Mouse (Mus musculus): Measurements from ENCODE around the gene Olfr693. TPM values are rescaled to one million over a fixed set of nuclear protein-coding genes. Genes with fewer than 3 reads are reported as not detected.
"Not testable (repeated sequence)": the region's sequence is repeated elsewhere in the genome, so short reads cannot be mapped to it uniquely, and the experiment has no call there.

Gene Olfr693
- not detected in 2 replicates for polyA plus RNA-seq (2015; fragmentation: Nextera tagmentation; extraction: Ambion mirVana)

DNA sequence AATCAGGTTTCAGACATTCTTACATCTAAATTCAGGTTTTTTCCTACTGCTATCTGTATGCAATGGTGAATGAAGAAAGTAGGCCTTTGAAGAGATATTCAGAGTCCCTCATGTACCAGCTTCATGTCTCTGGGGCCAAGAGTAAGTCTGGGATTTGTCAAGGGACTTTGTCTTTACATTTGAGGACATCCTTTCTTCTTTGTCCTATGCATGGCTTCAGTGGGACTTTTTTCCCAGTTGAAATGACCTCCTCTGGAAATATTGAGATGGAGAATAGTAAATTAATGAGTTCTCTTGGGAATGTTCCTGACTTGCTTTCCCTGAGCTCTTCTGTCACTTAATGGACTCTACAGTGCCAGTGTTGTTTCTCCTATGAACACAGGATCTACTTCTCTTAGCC, at the start of gene Olfr693:
Olfr693 (minus strand) TSS at position 101 of the 400 bp plus-strand sequence.
- no peak within 1 kb of the TSS for H3K4me2 ChIP-seq

DNA sequence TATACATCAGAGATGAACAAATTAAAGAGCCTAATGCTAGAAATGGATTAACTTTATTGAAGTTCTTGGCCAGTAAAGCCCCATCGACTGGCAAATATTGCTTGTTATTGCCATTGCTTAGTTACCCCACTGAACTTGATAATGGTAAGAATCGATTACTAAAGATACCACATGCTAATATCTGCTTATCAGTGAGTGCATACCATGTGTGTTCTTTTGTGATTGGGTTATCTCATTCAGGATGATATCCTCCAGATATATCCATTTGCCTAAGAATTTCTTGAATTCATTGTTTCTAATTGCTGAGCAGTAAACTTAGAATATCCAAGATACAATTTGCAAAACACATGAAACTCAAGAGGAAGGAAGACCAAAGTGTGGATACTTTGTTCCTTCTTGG, 45.3 kb upstream of the Olfr693 start:
- H3K4me2 ChIP-seq; ATAC-seq (ENCODE audit: borderline replicate concordance, extremely low read depth, low FRiP score, low TSS enrichment); H3K4me1 ChIP-seq; H3K9ac ChIP-seq; H3K27me3 ChIP-seq; H3K36me3 ChIP-seq; H3K9me3 ChIP-seq; H3K4me3 ChIP-seq; H3K27ac ChIP-seq: not testable (repeated sequence)
- WGBS, result 80% methylated on average over 2 of the region's 2 CpGs

More for the DNA sequence above, at the start of gene Olfr693:
- no peaks in the 10 kb centered on the region for H3K9me3 ChIP-seq
- no peak within 1 kb of the TSS for H3K4me3 ChIP-seq
- H3K27ac ChIP-seq, result no peak within 1 kb of the TSS
- H3K4me1 ChIP-seq, result no peaks in the 10 kb centered on the region
- no peaks in the 10 kb centered on the region for H3K36me3 ChIP-seq
- no peaks in the 10 kb centered on the region for H3K27me3 ChIP-seq
- no peak within 1 kb of the TSS for H3K9ac ChIP-seq
- no peak for ATAC-seq (ENCODE audit: borderline replicate concordance, extremely low read depth, low FRiP score, low TSS enrichment)

DNA sequence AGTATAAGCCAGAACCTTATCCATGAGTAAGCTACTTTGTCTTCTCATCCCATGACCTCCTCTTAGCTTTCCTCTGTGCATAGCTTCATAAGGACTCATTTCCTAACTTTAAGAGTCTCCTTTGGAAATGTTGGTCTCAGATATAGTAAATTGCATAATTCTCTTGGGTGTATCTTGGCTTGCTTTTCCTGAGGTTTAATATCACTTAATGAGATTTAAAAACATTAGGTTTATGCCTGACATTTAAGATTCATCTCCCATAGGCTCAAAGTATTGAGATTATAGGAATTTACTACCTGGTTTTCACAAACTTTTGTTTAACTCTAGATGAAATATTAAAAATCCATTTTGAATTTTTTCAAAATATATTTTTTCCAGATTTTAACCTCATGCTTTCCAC, 35.9 kb upstream of the Olfr693 start, which contains the start of gene Olfr695:
Olfr695 (minus strand) TSS at position 101 of the 400 bp plus-strand sequence.
- no peak for ATAC-seq (ENCODE audit: borderline replicate concordance, extremely low read depth, low FRiP score, low TSS enrichment)
- no peaks in the 10 kb centered on the region for H3K9me3 ChIP-seq
- H3K4me3 ChIP-seq, result no peak within 1 kb of the TSS
- H3K27ac ChIP-seq, result no peak within 1 kb of the TSS
- no peaks in the 10 kb centered on the region for H3K4me1 ChIP-seq
- no peak within 1 kb of the TSS for H3K4me2 ChIP-seq
- no peaks in the 10 kb centered on the region for H3K36me3 ChIP-seq
- no peak within 1 kb of the TSS for H3K9ac ChIP-seq
- no peaks in the 10 kb centered on the region for H3K27me3 ChIP-seq

DNA sequence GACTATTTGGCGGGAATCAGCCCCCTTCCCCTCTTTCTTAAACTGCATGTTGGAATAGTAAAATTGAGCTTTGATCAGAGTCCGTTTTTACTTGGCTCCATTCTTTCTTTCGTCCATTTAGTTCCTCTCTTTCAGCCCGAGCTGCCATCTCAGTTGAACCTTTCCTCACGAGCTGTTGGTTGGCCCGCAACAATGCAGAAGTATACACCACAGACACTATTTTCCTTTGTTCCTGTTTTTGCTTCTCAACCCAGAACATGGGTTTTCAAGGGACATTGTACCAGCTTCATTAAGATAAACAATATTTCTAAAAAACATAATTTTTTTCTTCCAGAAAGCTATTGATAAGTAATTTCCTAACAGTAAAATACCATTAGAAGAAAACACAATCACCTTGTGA, 31.1 kb upstream of the Olfr693 start:
- no peaks in the 10 kb centered on the region for H3K36me3 ChIP-seq
- H3K4me2 ChIP-seq, result no peak overlapping the region
- ATAC-seq (ENCODE audit: borderline replicate concordance, extremely low read depth, low FRiP score, low TSS enrichment), result no peak
- H3K4me1 ChIP-seq, result no peaks in the 10 kb centered on the region
- 81% methylated on average over 6 of the region's 6 CpGs for WGBS
- no peak overlapping the region for H3K27ac ChIP-seq
- no peak overlapping the region for H3K9ac ChIP-seq
- no peak overlapping the region for H3K4me3 ChIP-seq
- H3K9me3 ChIP-seq, result no peaks in the 10 kb centered on the region
- H3K27me3 ChIP-seq, result no peaks in the 10 kb centered on the region

DNA sequence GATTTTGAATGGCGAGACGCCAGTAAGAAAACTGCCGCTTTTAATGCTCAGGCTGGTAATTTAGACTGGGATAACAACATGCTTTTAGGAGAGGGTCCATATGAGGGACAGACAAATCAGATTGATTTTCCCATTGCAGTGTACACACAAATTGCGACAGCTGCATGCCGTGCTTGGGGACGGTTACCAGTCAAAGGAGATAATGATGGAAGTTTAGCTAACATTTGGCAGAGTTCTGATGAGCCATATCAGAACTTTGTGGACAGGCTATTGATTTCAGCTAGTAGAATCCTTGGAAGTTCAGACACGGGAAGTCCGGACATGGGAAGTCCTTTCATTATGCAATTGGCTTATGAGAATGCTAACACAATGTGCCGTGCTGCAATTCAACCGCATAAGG, 27.3 kb upstream of the Olfr693 start:
- WGBS, result 90% methylated on average over 10 of the region's 10 CpGs
- H3K4me2 ChIP-seq; H3K27me3 ChIP-seq; H3K4me1 ChIP-seq; H3K4me3 ChIP-seq; ATAC-seq (ENCODE audit: borderline replicate concordance, extremely low read depth, low FRiP score, low TSS enrichment); H3K36me3 ChIP-seq; H3K9me3 ChIP-seq; H3K9ac ChIP-seq; H3K27ac ChIP-seq: not testable (repeated sequence)

DNA sequence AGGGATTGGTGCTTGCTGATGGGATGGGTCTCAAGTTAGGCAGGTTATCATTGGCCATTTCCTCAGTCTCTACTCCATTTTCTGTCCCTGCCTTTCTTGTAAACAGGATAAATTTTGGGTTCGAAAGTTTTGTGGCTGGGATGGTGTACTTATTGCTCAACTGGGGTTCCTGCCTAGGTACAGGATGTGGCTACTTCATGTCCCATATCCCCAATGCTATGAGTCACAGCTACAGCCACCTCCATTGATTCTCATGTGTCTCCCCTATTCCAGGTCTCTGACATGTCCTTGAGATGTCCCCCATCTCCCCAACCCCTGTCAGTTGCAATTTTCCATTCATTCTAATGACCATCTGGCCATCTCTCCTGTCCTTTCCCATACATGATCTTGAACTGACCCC, 16.5 kb upstream of the Olfr693 start:
- no peak for ATAC-seq (ENCODE audit: borderline replicate concordance, extremely low read depth, low FRiP score, low TSS enrichment)
- WGBS, result 52% methylated on average over 1 of the region's 1 CpGs
- Histone ChIP-seq H3K27me3 (no peaks in the 10 kb centered on the region), H3K36me3 (no peaks in the 10 kb centered on the region), H3K9me3 (no peaks in the 10 kb centered on the region), H3K4me2 (no peak overlapping the region), H3K4me1 (no peaks in the 10 kb centered on the region), H3K9ac (no peak overlapping the region), H3K4me3 (no peak overlapping the region), H3K27ac (no peak overlapping the region)

- H3K36me3 ChIP-seq, result no peaks in the 10 kb centered on the region
- no peak overlapping the region for H3K9ac ChIP-seq
- H3K4me2 ChIP-seq, result no peak overlapping the region
- ATAC-seq (ENCODE audit: borderline replicate concordance, extremely low read depth, low FRiP score, low TSS enrichment), result no peak
- no peak overlapping the region for H3K27ac ChIP-seq
- H3K4me3 ChIP-seq, result no peak overlapping the region
- no peaks in the 10 kb centered on the region for H3K9me3 ChIP-seq
- H3K4me1 ChIP-seq, result no peaks in the 10 kb centered on the region
- no peaks in the 10 kb centered on the region for H3K27me3 ChIP-seq
- 80% methylated on average over 3 of the region's 3 CpGs for WGBS
Observed at GRCm38 (mm10) chr7:106692976-106693375, 12.6 kb upstream of the Olfr693 start.

DNA sequence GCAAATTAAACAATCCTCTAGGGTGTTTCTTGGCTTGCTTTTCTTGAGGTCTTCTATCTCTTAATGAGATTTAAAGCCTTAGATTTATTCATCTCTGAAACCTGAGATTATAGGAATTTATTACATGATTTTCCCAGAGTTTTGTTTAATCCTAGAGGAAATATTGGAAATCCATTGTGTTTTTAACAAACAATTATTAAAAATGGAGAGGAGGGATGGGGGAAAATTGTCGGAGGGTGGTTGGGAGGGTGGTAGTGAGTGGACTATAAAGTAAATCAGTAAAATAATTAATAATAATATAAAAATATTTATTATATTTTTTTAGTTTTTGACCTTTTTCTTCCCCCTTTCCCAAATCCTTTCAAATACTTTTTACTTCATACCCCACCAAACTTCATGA, 11.3 kb upstream of the Olfr693 start, which contains the start of gene Olfr694:
Olfr694 (minus strand) TSS at position 101 of the 400 bp plus-strand sequence.
- no peak within 1 kb of the TSS for H3K27ac ChIP-seq
- no peaks in the 10 kb centered on the region for H3K27me3 ChIP-seq
- no peaks in the 10 kb centered on the region for H3K9me3 ChIP-seq
- H3K4me1 ChIP-seq, result no peaks in the 10 kb centered on the region
- H3K4me2 ChIP-seq, result no peak within 1 kb of the TSS
- no peak within 1 kb of the TSS for H3K9ac ChIP-seq
- H3K36me3 ChIP-seq, result no peaks in the 10 kb centered on the region
- WGBS, result 89% methylated on average over 1 of the region's 1 CpGs
- no peak for ATAC-seq (ENCODE audit: borderline replicate concordance, extremely low read depth, low FRiP score, low TSS enrichment)
- no peak within 1 kb of the TSS for H3K4me3 ChIP-seq

DNA sequence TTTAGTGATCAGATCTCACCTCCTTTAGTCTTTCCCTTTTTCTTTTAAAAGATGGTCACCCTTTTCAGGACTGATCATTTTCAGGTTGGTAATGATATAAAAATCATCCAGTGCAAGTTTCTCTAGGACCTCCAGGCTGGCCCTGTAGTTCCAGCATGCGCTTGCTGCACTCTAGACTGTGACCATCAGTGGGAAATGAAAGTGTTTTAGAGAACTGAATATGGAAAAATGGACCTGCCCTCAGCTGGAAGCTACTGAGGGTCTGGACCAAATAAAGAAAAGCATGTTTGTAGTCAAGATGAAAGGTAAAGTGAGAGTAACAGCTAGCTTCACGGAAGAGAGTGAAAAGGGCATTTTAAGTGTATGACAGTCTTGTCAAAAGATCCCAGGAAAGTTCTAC, 5.0 kb upstream of the Olfr693 start:
- no peak overlapping the region for H3K9ac ChIP-seq
- ATAC-seq (ENCODE audit: borderline replicate concordance, extremely low read depth, low FRiP score, low TSS enrichment), result no peak
- WGBS, result 78% methylated on average over 2 of the region's 2 CpGs
- no peaks in the 10 kb centered on the region for H3K36me3 ChIP-seq
- no peak overlapping the region for H3K4me3 ChIP-seq
- H3K4me2 ChIP-seq, result no peak overlapping the region
- H3K27ac ChIP-seq, result no peak overlapping the region
- H3K27me3 ChIP-seq, result no peaks in the 10 kb centered on the region
- no peaks in the 10 kb centered on the region for H3K4me1 ChIP-seq
- no peaks in the 10 kb centered on the region for H3K9me3 ChIP-seq

- H3K27ac ChIP-seq, result no peak overlapping the region
- no peaks in the 10 kb centered on the region for H3K27me3 ChIP-seq
- H3K9ac ChIP-seq, result no peak overlapping the region
- H3K4me2 ChIP-seq, result no peak overlapping the region
- H3K9me3 ChIP-seq, result no peaks in the 10 kb centered on the region; the same call in 1 of the 2 replicates
- H3K36me3 ChIP-seq, result no peaks in the 10 kb centered on the region
- H3K4me1 ChIP-seq, result no peaks in the 10 kb centered on the region
- H3K4me3 ChIP-seq, result no peak overlapping the region
- no peak for ATAC-seq (ENCODE audit: borderline replicate concordance, extremely low read depth, low FRiP score, low TSS enrichment)
Observed at GRCm38 (mm10) chr7:106652344-106652652, 28.1 kb downstream of the Olfr693 start.

DNA sequence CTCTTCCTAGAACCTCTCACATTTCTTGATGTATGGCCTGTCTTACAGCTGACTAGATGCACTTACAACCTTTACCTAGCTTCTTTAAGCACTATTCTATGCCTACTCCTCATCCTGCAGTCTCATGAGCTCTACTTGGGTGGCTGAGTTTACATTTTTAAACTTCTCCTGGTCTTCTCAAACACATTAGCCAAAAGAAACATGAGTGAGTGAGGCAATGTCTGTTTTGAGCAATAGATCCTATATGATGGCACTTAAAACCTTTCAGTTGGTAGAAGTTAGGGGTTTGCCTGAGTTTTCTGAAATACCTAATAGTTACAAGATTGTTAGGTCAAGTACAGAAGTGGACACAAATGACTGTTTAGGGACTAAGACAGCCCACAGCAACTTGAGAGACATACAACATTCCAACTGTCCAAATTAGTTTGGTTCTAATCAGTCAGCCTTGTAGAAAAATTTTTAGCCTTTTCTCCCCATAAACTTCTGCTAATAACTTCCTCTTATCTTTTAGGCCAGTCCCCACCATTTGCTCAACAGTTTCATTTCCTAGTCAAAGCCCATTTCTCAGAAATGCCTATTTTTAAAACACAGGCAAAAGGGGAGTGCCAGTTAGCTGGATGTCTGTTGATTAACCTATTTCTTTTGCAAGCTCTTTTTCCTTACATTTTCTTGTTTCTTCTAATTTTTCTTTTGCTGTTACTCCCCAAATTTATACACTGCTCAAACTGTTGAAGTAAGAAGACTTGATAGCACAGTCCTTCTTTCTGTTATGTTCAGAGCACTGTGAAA, 28.6 kb downstream of the Olfr693 start:
- ATAC-seq (ENCODE audit: borderline replicate concordance, extremely low read depth, low FRiP score, low TSS enrichment), result no peak
- no peak overlapping the region for H3K9ac ChIP-seq
- H3K36me3 ChIP-seq, result no peaks in the 10 kb centered on the region
- no peaks in the 10 kb centered on the region for H3K4me1 ChIP-seq
- H3K27ac ChIP-seq, result no peak overlapping the region
- no peaks in the 10 kb centered on the region; the same call in 1 of the 2 replicates for H3K9me3 ChIP-seq
- H3K4me2 ChIP-seq, result no peak overlapping the region
- H3K27me3 ChIP-seq, result no peaks in the 10 kb centered on the region
- H3K4me3 ChIP-seq, result no peak overlapping the region

DNA sequence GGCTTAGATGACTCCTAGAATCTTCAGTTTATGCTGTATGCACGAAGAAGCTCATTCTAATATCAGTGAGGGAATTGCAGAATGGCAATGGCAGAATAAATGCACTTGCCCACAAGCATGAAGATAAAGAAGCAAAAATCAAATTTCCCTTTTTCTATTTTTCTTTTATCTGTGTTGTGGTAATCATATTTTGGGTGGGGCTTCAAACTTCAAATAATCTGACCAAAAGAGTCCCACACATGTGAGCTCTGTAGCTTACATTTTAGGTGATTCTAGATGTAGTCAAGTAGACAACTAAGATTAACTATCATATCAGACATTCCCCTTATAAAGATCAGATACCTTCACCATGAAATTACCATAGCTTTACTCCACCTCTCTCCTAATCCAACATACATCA, 30.6 kb downstream of the Olfr693 start:
- H3K4me1 ChIP-seq, result no peaks in the 10 kb centered on the region
- no peak overlapping the region for H3K4me2 ChIP-seq
- 68% methylated on average over 1 of the region's 1 CpGs for WGBS
- no peak overlapping the region for H3K27ac ChIP-seq
- H3K27me3 ChIP-seq, result no peaks in the 10 kb centered on the region
- no peak overlapping the region for H3K9ac ChIP-seq
- H3K4me3 ChIP-seq, result no peak overlapping the region
- no peaks in the 10 kb centered on the region for H3K9me3 ChIP-seq
- no peaks in the 10 kb centered on the region for H3K36me3 ChIP-seq
- no peak for ATAC-seq (ENCODE audit: borderline replicate concordance, extremely low read depth, low FRiP score, low TSS enrichment)

- Histone ChIP-seq H3K9ac (no peak overlapping the region), H3K4me2 (no peak overlapping the region), H3K4me3 (no peak overlapping the region), H3K27ac (no peak overlapping the region), H3K4me1 (no peaks in the 10 kb centered on the region), H3K27me3 (no peaks in the 10 kb centered on the region), H3K9me3 (no peaks in the 10 kb centered on the region), H3K36me3 (no peaks in the 10 kb centered on the region)
- 81% methylated on average over 1 of the region's 1 CpGs for WGBS
- ATAC-seq (ENCODE audit: borderline replicate concordance, extremely low read depth, low FRiP score, low TSS enrichment), result no peak
Observed at GRCm38 (mm10) chr7:106645261-106645660, 35.1 kb downstream of the Olfr693 start.
